Mouse (Mus musculus) sigmoid colon, adult 10 weeks (tissue): ENCODE results near the gene Zfp65. TPM values are rescaled to one million over a fixed set of nuclear protein-coding genes. Genes with fewer than 3 reads are reported as not detected.

Source experiments
- polyA plus RNA-seq: library from polyadenylated mRNA; stranded (reverse); fragments of 350-450 nt; fragmentation: Illumina TruSeq; extraction: RNeasy Lipid Tissue Mini Kit (QIAGEN cat#74804); gene quantifications from one replicate; pipeline ENCODE4 v1.2.3, GENCODE M21; 2014; ENCODE audit warnings: low read depth, low replicate concordance

Zfp65 gene
- 43.7 TPM for polyA plus RNA-seq

GRCm38 (mm10) chr13:67728641-67729318, at the start of gene Zfp65:
Gene Zfp65 (minus strand): TSS chr13:67729173.

GRCm38 (mm10) chr13:67754333-67755306, 25.6 kb upstream of the Zfp65 start, which contains the start of gene Zfp85:
Gene Zfp85 (minus strand): TSS chr13:67755228.

GRCm38 (mm10) chr13:67686971-67687370, 42.0 kb downstream of the Zfp65 start, which contains the start of gene Zfp738:
Gene Zfp738 (minus strand): TSS chr13:67687071.

Other genes starting within 250 kb of the Zfp65 start
- 55.0 TPM for gene Zfp874b, start 244.9 kb downstream of the Zfp65 start, polyA plus RNA-seq
- gene Zfp58, start 228.6 kb downstream of the Zfp65 start, polyA plus RNA-seq = 38.5 TPM
- gene Gm26965, start 203.0 kb downstream of the Zfp65 start, polyA plus RNA-seq = not detected
- gene Zfp87, start 203.0 kb downstream of the Zfp65 start, polyA plus RNA-seq = 28.9 TPM
- 36.7 TPM for gene Zfp748, start 175.3 kb downstream of the Zfp65 start, polyA plus RNA-seq
- gene Zfp729b, start 119.5 kb downstream of the Zfp65 start, polyA plus RNA-seq = 56.4 TPM
- not detected for gene Gm49345, start 91.4 kb downstream of the Zfp65 start, polyA plus RNA-seq
- 53.6 TPM for gene Zfp729a, start 91.4 kb downstream of the Zfp65 start, polyA plus RNA-seq
- gene Zfp738, start 42.1 kb downstream of the Zfp65 start, polyA plus RNA-seq = 23.0 TPM
- 20.4 TPM for gene Zfp85, start 26.1 kb upstream of the Zfp65 start, polyA plus RNA-seq
- 9.1 TPM for gene Zfp493, start 50.5 kb upstream of the Zfp65 start, polyA plus RNA-seq
- 25.5 TPM for gene Zfp273, start 84.6 kb upstream of the Zfp65 start, polyA plus RNA-seq
- gene Gm10037, start 101.9 kb upstream of the Zfp65 start, polyA plus RNA-seq = 1.1 TPM
- gene BC048507, start 134.2 kb upstream of the Zfp65 start, polyA plus RNA-seq = not detected